Mouse (Mus musculus): ENCODE measurements at regions not wholly inside any gene's neighbourhood (a gene's known extent, or its start where the extent isn't known, plus 50 kb on each side); places are given as distances from the start of the nearest gene placed in this dataset.

GRCm38 (mm10) chr14:80479918-80480317 is 496.0 kb downstream of the Olfm4 start:
- DNase-seq (ENCODE audit: low spot score), result no peak

GRCm38 (mm10) chr14:80482771-80483170 is 498.9 kb downstream of the Olfm4 start:
- no peak for DNase-seq (ENCODE audit: low spot score)

- no peak for DNase-seq (ENCODE audit: low spot score)
These were observed 500.4 kb downstream of the Olfm4 start for GRCm38 (mm10) chr14:80484256-80484655.

- DNase-seq (ENCODE audit: low spot score), result no peak
These were observed 501.3 kb downstream of the Olfm4 start for GRCm38 (mm10) chr14:80485149-80485548.

GRCm38 (mm10) chr14:80486605-80487004 is 502.7 kb downstream of the Olfm4 start:
- DNase-seq (ENCODE audit: low spot score), result no peak

GRCm38 (mm10) chr14:80492043-80492900 is 508.4 kb downstream of the Olfm4 start:
- no peak for DNase-seq (ENCODE audit: low spot score)

GRCm38 (mm10) chr14:80492901-80493279 is 509.0 kb downstream of the Olfm4 start:
- DNase-seq (ENCODE audit: low spot score), result no peak

- DNase-seq (ENCODE audit: low spot score), result no peak
These were observed 520.5 kb downstream of the Olfm4 start for GRCm38 (mm10) chr14:80504351-80504750.

- DNase-seq (ENCODE audit: low spot score), result no peak
These were observed 532.7 kb downstream of the Olfm4 start for GRCm38 (mm10) chr14:80516626-80517025.

- DNase-seq (ENCODE audit: low spot score), result no peak
These were observed 537.3 kb downstream of the Olfm4 start for GRCm38 (mm10) chr14:80521216-80521615.

GRCm38 (mm10) chr14:80521631-80522030 is 537.8 kb downstream of the Olfm4 start:
- no peak for DNase-seq (ENCODE audit: low spot score)

GRCm38 (mm10) chr14:80522536-80522935 is 538.7 kb downstream of the Olfm4 start:
- no peak for DNase-seq (ENCODE audit: low spot score)

- DNase-seq (ENCODE audit: low spot score), result no peak
These were observed 544.6 kb downstream of the Olfm4 start for GRCm38 (mm10) chr14:80528419-80529028.

- DNase-seq (ENCODE audit: low spot score), result no peak
These were observed 552.3 kb downstream of the Olfm4 start for GRCm38 (mm10) chr14:80536044-80536745.

- DNase-seq (ENCODE audit: low spot score), result no peak
These were observed 576.1 kb downstream of the Olfm4 start for GRCm38 (mm10) chr14:80559950-80560349.

Data from gastrocnemius, adult 18-20 months (tissue).